Mouse (Mus musculus) layer of hippocampus, postnatal 25 days (tissue): Measurements from ENCODE around the gene Sqstm1. TPM values are rescaled to one million over a fixed set of nuclear protein-coding genes. Genes with fewer than 3 reads are reported as not detected.

Experiments used
- microRNA-seq, 2 experiments: library from miRNA; unstranded; fragments of <30 nt; microRNA quantifications; one replicate each; pipeline ENCODE4 v1.2.0; 2021
- total RNA-seq, 2 experiments: library from RNA; stranded (reverse); gene quantifications; 2 replicates each; pipeline ENCODE4 v1.2.3; 2021

Gene Sqstm1
- total RNA-seq, 2 experiments from 2014 or later = 421 to 453 TPM

Small RNA genes within 50 kb of the gene (microRNA-seq; reads per million reads assigned to microRNA genes)
- 2.0 to 3.3 reads per million in 2 experiments for gene Mir6919

Other genes with a start within 250 kb of the Sqstm1 start
- gene Rnf130, start 185.5 kb downstream of the Sqstm1 start, total RNA-seq = 10 to 100 TPM; 80.3 to 81.6 TPM
- 100 to 1,000 TPM; 103 to 106 TPM for gene Tbc1d9b, start 79.4 kb downstream of the Sqstm1 start, total RNA-seq
- gene Mrnip, start 36.4 kb downstream of the Sqstm1 start, total RNA-seq = 10 to 100 TPM; 15.1 to 16.2 TPM
- 100 to 1,000 TPM; 108 to 113 TPM for gene Mgat4b, start 63 bp upstream of the Sqstm1 start, total RNA-seq
- gene Ltc4s, start 27.8 kb upstream of the Sqstm1 start, total RNA-seq = 10 to 100 TPM in 1 of 2 experiments, 1 to 10 TPM in 1; 8.8 to 11.2 TPM
- 10 to 100 TPM; 10.4 to 11.6 TPM for gene Maml1, start 81.5 kb upstream of the Sqstm1 start, total RNA-seq
- gene Canx, start 114.8 kb upstream of the Sqstm1 start, total RNA-seq = 100 to 1,000 TPM; 390 to 437 TPM
- gene Cby3, start 143.6 kb upstream of the Sqstm1 start, total RNA-seq = under 1 TPM in 1 of 2 experiments, not detected in 1; 0.42 TPM
- 100 to 1,000 TPM; 241 to 264 TPM for gene Hnrnph1, start 166.2 kb upstream of the Sqstm1 start, total RNA-seq
- gene Rufy1, start 220.3 kb upstream of the Sqstm1 start, total RNA-seq = 10 to 100 TPM; 26.7 to 30.3 TPM